Mouse (Mus musculus): Measurements from ENCODE around the gene Slc5a10.

Gene Slc5a10

DNA sequence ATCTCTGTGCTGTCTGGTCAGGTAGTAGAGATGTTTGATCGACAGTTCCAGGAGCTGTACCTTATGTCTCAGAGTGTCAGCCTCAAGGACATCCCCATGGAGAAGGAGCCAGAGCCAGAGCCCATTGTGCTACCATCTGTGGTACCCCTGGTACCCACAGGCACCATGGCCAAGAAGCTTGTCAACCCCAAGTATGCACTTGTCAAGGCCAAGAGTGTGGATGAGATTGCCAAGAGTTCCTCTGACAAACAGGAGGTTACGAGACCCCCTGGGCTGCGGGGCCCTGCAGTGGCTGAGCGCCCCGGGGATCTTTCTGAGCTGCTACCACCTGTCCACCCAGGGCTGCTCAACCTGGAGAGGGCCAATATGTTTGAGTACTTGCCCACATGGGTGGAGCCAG, 18.1 kb downstream of the Slc5a10 start:
- no peak for DNase-seq

GRCm38 (mm10) chr11:61701696-61702095, 18.9 kb downstream of the Slc5a10 start:
- DNase-seq, result no peak

DNA sequence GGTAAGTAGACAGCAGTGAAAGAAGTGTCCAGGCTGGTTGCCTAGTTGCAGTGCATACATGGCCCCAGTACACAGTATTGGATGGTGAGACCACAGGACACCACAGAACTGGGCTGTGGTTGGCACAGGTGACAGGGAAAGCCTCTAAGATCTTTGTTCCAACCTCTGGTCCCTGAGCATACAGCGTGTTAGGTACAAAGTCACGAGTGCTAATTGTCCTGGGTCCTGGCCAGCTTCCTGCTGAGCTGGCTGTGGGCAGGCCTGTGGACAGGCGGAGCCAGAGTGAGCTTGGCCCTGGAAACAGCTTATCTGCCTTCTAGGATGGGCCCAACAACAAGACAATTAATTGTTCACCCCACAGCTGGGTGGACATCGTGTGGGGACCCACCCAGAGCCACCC, 20.7 kb downstream of the Slc5a10 start:
- no peak for DNase-seq

GRCm38 (mm10) chr11:61699460-61699859, 21.2 kb downstream of the Slc5a10 start:
- no peak for DNase-seq

GRCm38 (mm10) chr11:61698852-61699251, 21.8 kb downstream of the Slc5a10 start:
- no peak for DNase-seq

- DNase-seq, result no peak
These were observed 27.6 kb downstream of the Slc5a10 start for GRCm38 (mm10) chr11:61692996-61693395.

DNA sequence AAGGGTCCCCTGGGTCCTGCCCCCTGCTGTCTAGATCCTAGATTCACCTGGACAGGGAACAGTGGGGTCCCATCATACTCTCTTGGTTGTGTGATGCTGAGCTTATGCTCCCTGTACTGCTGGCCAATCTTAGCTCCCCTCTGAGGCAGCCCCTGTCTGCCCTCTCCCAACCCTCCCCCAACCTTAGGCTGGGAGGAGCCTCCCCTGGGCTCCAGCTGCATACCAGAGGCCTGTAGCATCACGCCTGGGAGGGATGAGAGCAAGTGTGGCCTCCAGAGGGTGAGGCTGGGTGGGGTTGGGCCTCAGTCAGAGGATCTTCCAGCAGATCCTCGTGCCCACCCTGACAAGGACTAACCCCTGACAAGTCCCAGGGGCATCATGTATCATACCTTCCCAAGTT, 33.0 kb downstream of the Slc5a10 start:
- no peak for DNase-seq

DNA sequence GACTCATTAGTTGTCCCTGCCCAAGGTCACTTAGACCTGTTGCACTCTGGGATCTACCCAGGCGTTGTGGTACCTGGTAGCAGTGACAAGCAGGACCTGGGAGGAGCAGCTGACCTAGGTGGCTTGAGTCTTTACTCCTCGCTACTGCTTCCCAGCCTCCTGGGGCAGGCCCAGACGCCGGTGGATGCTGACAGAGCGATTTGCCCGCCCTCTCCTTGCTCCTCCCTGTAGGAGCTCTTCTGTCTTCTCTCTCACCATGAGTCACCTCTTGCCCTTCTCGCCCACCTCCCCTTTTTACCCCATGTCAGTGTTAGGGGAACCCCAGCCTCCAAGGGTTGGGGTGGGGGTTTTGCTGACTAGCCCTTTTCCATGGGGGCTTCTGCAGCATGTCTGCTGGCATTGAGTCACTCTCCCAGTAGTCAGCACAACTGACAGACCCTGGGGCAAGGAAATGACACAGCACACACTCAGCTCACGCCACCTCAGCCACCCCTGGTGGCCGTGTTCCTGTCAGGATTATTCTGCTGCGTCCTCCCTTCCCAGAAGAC, 33.6 kb downstream of the Slc5a10 start:
- no peak for DNase-seq

GRCm38 (mm10) chr11:61686141-61686540, 34.5 kb downstream of the Slc5a10 start:
- no peak for DNase-seq

- no peak for DNase-seq
These were observed 35.4 kb downstream of the Slc5a10 start for GRCm38 (mm10) chr11:61685119-61685725.

- peak; percentile 78 for DNase-seq
These were observed 36.5 kb downstream of the Slc5a10 start, which contains the start of gene Fam83g for GRCm38 (mm10) chr11:61683907-61684731. Gene Fam83g (plus strand): TSS chr11:61684091.

- DNase-seq, result no peak
These were observed 41.3 kb downstream of the Slc5a10 start for GRCm38 (mm10) chr11:61679091-61679866.

DNA sequence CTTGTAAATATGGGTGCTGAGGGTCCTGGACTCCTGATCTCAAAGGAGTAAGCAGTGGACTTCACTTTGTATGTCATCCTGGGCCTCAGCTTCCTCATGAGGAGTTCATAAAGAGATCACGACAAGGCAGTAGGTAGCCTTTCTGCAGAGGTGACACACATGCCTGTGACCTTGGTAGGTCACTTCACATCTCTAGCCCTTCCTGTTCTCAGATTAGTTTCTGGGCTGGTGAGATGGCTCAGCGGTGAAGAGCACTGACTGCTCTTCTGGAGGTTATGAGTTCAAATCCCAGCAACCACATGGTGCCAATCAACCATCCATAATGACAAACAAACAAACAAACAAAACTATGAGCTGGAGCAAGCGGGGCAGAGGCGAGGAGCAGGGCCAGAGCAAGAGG, 42.9 kb downstream of the Slc5a10 start:
- no peak for DNase-seq

GRCm38 (mm10) chr11:61676216-61676854, 44.3 kb downstream of the Slc5a10 start:
- no peak for DNase-seq

GRCm38 (mm10) chr11:61675332-61675731, 45.3 kb downstream of the Slc5a10 start:
- no peak for DNase-seq

- no peak for DNase-seq
These were observed 45.8 kb downstream of the Slc5a10 start for GRCm38 (mm10) chr11:61674839-61675159.

GRCm38 (mm10) chr11:61674151-61674838, 46.3 kb downstream of the Slc5a10 start:
- DNase-seq, result no peak

DNA sequence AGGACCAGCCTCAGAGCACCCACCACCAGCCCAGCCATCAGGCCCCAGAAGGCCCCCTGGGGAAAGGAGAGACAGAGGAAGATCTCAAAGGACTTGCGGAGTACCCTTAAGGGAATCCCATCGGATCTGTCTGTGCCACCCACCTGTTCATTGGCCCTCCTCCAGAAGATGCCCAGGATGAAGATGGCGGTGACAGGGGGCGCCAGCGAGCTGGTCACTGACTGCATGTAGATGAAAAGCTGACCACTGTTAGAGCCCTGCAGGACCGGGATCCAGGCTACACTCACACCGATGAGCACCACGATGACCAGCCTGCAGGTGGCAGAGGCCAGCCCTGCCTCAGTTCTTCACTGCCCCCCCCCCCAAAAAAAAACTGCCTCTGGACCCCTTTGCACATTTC, 46.9 kb downstream of the Slc5a10 start:
- DNase-seq, result no peak

- no peak for DNase-seq
These were observed 48.7 kb downstream of the Slc5a10 start for GRCm38 (mm10) chr11:61671781-61672383.

DNA sequence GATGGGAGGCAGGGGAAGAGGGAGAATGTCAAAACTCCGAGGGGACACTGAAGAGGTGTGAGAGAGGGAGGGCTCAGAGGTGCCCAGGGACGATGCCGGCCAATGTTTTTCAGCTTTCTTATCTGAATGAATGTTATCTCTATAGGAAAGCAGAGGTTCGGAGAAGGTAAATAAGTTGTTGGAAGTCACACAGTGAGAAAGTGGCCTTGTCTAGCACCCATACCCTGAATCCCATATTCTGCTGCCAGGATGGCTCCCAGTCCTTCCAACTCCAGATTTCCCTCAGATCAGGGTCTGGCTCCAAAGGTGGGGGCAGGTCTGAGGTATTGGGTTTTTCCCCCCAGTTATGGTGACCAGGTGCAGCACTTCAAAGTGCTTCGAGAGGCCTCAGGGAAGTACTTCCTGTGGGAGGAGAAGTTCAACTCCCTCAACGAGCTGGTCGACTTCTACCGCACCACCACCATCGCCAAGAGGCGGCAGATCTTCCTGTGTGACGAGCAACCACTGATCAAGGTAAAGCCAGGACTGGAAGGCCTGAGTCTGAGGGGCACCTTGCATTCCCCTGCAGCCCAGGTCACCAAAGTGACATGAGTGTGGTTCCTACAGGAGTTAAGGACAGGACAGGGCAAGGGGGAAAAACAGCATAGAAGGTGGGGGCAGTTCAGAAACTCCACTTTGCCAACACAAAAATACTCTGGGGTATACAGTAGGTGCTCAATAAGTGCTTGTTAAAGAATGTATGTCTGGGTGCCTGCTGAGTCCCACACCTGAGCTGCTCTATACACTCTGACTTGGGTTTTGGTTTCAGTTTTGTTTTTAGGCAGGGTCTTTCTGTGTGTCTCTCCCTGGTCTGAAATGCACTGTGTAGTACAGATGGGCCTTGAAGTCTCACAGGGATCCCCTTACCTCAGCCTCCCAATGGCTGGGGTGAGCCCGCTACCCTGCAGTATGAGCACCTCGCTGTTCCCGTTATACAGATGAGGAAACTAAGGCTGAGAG, 50.8 kb downstream of the Slc5a10 start:
- DNase-seq, result peak; percentile 60

GRCm38 (mm10) chr11:61667782-61668181, 52.8 kb downstream of the Slc5a10 start:
- no peak for DNase-seq

All from thymus, postnatal 25 days (tissue).